Mouse (Mus musculus): ENCODE measurements around the gene Smim13. TPM values are rescaled to one million over a fixed set of nuclear protein-coding genes. Genes with fewer than 3 reads are reported as not detected.

Smim13 gene
- total RNA-seq, 4 experiments from 2014 or later, result 120 to 157 (median 137) TPM

- DNase-seq (ENCODE audit: low spot score in 2 of 2), result no peak
Observed at GRCm38 (mm10) chr13:41291466-41291974, 41.9 kb downstream of the Smim13 start.

- DNase-seq (ENCODE audit: low spot score in 2 of 2), result no peak
Observed at GRCm38 (mm10) chr13:41293595-41293994, 44.0 kb downstream of the Smim13 start.

- no peak for DNase-seq (ENCODE audit: low spot score in 2 of 2)
Observed at GRCm38 (mm10) chr13:41295886-41296285, 46.2 kb downstream of the Smim13 start.

DNA sequence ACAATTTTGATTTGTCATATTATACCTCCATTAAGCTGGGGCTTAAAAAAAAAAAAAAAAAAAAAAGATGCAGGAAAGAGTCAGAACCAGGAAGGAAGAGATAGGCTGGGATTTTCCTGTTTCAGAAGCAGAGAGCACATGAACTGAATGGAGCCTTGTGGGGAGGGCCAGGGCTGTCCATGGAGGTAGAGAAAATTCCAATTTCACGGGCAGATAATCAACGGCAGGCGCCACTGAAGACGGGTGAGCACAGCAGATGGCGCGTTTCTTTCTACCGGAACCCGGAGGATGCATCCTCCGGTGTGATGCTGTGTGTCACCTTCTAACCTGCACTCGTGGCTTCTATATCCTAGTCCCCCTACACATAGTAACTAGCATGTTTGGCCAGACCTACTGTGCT, 46.8 kb downstream of the Smim13 start:
- no peak for DNase-seq (ENCODE audit: low spot score in 2 of 2)

DNA sequence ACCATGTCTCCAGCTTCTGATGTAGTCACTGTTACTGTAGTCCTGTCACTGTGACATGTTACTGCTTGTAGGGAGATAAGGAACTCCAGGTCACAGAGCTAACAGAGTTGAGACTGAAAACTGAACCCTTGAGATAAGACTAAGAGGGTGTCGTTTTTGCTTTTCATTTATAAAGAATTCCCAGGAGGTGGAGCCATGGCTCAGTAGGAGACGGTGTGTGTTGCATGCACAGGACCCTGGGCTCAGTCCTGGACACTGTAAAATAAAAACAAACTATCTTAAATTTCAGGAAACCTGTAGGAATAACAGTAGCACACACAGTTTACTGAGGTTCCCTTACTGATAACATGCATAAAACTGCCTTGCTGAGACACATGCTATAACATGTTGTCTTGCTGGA, 48.9 kb downstream of the Smim13 start:
- DNase-seq (ENCODE audit: low spot score in 2 of 2), result no peak

DNA sequence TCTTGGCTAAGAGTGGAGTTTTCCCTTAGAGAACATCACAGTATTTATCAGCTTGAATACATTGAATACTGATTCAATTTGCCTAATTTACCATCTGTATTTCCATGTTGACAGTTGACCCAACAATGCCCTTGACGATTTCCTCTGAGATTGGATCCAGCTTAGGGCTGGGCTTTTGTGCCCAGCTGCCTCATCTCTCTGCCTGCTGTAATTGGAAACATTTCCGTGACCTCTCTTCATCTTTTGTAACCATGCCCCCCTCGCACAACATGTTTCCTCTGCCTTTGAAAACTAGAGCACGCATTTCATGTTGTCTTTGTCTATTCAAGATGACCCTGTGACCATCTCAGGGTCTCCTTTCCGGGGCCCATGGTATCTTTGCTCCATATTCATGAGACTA, 49.4 kb downstream of the Smim13 start:
- DNase-seq (ENCODE audit: low spot score in 2 of 2), result no peak

- DNase-seq (ENCODE audit: low spot score in 2 of 2), result no peak
Observed at GRCm38 (mm10) chr13:41300037-41300436, 50.4 kb downstream of the Smim13 start.

- DNase-seq (ENCODE audit: low spot score in 2 of 2), result peak; percentile 46 to 85
Observed at GRCm38 (mm10) chr13:41302716-41303115, 53.1 kb downstream of the Smim13 start.

DNA sequence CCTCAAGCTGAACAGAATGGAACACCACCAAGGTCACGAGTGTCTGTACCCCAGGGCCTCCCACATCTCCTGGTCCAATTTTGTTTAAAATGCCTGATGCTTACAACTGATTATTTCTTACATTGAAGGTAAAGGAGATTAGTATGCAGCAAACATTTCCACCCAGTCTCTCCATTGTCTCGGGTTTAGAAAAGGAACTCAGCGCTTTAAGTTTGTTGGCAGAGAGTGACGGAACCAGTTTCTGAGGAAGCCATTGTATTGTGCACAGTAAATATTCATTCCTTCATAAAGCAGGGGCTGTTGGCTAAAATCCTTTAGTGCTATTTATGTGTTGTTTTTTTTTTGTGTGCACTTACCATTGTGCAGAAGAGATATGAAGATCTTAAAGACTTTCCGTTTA, 71.1 kb downstream of the Smim13 start:
- DNase-seq (ENCODE audit: low spot score in 2 of 2), result no peak

- DNase-seq (ENCODE audit: low spot score in 2 of 2), result no peak
Observed at GRCm38 (mm10) chr13:41321433-41321832, 71.8 kb downstream of the Smim13 start.

DNA sequence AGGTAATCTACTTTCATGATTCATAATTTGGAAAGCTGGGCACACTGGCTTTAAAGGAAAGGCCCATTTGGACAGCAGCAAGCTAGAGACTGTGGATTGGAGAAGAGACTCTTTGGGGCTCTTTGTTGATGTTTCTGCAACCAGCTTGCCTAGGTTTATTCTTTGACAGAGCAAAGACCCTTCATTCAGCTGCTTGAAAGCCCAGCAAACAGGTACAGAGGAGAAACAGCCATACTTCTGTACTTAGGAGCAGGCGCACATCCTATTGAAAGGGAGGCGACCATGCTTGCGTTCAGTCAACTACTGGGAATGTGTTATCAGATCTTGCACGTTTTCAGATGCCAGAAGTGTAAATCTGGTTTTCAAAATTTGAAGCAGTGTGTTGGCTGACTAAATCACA, 75.0 kb downstream of the Smim13 start:
- no peak for DNase-seq (ENCODE audit: low spot score in 2 of 2)

GRCm38 (mm10) chr13:41325346-41325745, 75.7 kb downstream of the Smim13 start:
- DNase-seq (ENCODE audit: low spot score in 2 of 2), result no peak

GRCm38 (mm10) chr13:41326134-41326533, 76.5 kb downstream of the Smim13 start:
- DNase-seq (ENCODE audit: low spot score in 2 of 2), result no peak

Other genes with a start within 250 kb of the Smim13 start
- gene Pak1ip1, start 248.8 kb upstream of the Smim13 start, total RNA-seq (2022), result 10 to 100 TPM; 37.6 to 41.3 (median 38.9) TPM
- 10 to 100 TPM; 54.6 to 60.5 (median 56.5) TPM for gene Tmem14c, start 233.6 kb upstream of the Smim13 start, total RNA-seq (2022)
- gene Mak, start 170.1 kb upstream of the Smim13 start, total RNA-seq (2022), result 1 to 10 TPM; 1.6 to 2.9 (median 2.0) TPM
- gene Gcm2, start 138.8 kb upstream of the Smim13 start, total RNA-seq (2022), result not detected
- under 1 TPM in 1 of 4 experiments, not detected in 3; 0.30 TPM for gene Sycp2l, start 135.5 kb upstream of the Smim13 start, total RNA-seq (2022)
- 10 to 100 TPM; 12.1 to 14.5 (median 13.8) TPM for gene Elovl2, start 29.4 kb upstream of the Smim13 start, total RNA-seq (2022)
- not detected for gene Gm17364, start 24.1 kb downstream of the Smim13 start, total RNA-seq (2022)
- 10 to 100 TPM; 12.6 to 17.8 (median 14.1) TPM for gene Nedd9, start 237.5 kb downstream of the Smim13 start, total RNA-seq (2022)